Mouse (Mus musculus): ENCODE data around the gene Kctd13. TPM values are rescaled to one million over a fixed set of nuclear protein-coding genes. Genes with fewer than 3 reads are reported as not detected.
A peak's percentile ranks its signal among the peaks of the same experiment; 100 is the strongest.

Gene Kctd13
- polyA plus RNA-seq, 1 experiment from 2014 or later: 19.4 TPM

DNA sequence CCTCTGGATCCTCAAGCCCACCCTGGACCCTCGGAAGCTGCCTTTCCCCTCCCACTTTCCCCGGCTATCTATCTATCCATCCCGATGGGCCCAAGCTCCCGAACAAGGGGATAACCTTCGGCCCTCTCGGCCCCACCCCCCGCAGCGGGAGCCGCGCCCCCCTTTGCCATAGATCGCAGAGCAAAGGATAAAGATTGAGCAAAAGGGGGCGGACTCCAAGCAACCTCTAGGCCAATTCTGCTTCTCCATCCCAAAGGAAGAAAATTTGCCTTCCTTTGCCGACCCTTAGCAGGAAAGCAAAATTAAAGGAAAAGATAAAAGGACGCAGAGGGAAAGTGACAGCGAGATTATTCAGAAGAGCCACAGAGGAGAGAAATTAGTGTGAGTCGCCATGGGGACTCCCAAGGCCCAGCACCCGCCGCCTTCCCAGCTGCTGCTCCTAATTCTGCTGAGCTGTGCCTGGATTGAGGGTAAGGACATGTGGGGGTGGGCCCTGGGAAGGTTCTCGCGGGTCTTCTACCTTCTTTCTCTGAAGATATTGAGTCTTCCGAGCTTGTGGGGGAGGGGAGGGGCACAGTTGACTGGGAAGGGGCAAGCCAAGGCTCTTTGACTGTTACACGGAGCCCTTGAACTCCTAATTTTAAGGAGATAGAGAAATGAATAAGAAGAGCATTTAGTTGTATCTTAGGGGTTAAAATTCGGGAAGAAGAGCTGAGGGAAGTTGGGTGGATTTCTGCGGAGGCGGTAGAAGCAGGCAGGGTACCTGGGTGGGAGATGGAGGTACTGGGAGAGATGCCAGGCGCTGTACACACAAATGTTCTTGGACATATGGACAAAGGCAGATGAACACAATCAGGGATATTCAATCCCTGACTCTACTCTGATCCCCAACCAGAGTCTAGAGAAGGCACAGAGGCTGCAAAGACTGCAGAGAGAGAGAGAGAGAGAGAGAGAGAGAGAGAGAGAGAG lies 22.3 kb downstream of the Kctd13 start:
- ATAC-seq (ENCODE audit: low FRiP score, low TSS enrichment): no peak

DNA sequence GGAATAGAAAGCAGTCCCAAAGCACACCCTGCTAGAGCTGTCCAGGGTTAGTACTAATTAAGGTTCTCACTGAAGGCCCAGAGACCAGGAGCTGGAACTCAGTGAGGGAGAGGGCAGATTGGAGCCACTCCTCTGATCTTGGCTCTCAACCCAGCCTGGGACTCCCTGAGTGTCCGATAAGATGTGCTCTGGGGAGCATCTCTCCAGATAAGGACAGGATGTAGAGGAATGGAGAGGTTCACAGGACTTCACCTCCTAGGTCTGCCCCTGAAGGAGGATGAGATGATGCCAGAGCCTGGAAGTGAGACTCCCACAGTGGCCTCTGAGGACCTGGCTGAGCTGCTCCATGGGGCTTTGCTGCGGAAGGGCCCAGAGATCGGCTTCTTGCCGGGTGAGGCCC lies 23.1 kb downstream of the Kctd13 start:
- H3K27ac ChIP-seq (ENCODE audit: low read depth, low read length): no peak overlapping the region
- no peak overlapping the region for H3K9ac ChIP-seq (ENCODE audit: low read depth, low read length)
- H3K9me3 ChIP-seq (ENCODE audit: control insufficient read depth, low read length): no peaks in the 10 kb centered on the region
- H3K4me2 ChIP-seq (replicated peaks; ENCODE audit: low read depth, low read length): no peak overlapping the region
- peaks cover 3% of the 10 kb centered on the region; the same call in 1 of the 2 replicates for H3K4me1 ChIP-seq (ENCODE audit: control insufficient read depth, insufficient read depth, low read length)
- 24% methylated on average over 4 of the region's 4 CpGs for WGBS
- H3K27me3 ChIP-seq (ENCODE audit: control insufficient read depth, insufficient read depth, low read length): peaks cover 22% of the 10 kb centered on the region
- no peak for ATAC-seq (ENCODE audit: low FRiP score, low TSS enrichment)
- H3K36me3 ChIP-seq (ENCODE audit: control insufficient read depth, insufficient read depth, low read length): no peaks in the 10 kb centered on the region
- H3K4me3 ChIP-seq (ENCODE audit: low read length): no peak overlapping the region

More for the DNA sequence above, 22.3 kb downstream of the Kctd13 start:
- H3K9ac ChIP-seq (ENCODE audit: low read depth, low read length): no peak overlapping the region
- H3K36me3 ChIP-seq (ENCODE audit: control insufficient read depth, insufficient read depth, low read length): no peaks in the 10 kb centered on the region
- H3K9me3 ChIP-seq (ENCODE audit: control insufficient read depth, low read length): no peaks in the 10 kb centered on the region
- peak overlapping the region; percentile 89; the same call in 1 of the 2 replicates for H3K4me2 ChIP-seq (replicated peaks; ENCODE audit: low read depth, low read length)
- 3% methylated on average over 26 of the region's 26 CpGs for WGBS
- no peak overlapping the region for H3K27ac ChIP-seq (ENCODE audit: low read depth, low read length)
- peaks cover 3% of the 10 kb centered on the region; the same call in 1 of the 2 replicates for H3K4me1 ChIP-seq (ENCODE audit: control insufficient read depth, insufficient read depth, low read length)
- peak overlapping the region; percentile 48; the same call in 1 of the 2 replicates for H3K4me3 ChIP-seq (ENCODE audit: low read length)
- H3K27me3 ChIP-seq (ENCODE audit: control insufficient read depth, insufficient read depth, low read length): peaks cover 22% of the 10 kb centered on the region

DNA sequence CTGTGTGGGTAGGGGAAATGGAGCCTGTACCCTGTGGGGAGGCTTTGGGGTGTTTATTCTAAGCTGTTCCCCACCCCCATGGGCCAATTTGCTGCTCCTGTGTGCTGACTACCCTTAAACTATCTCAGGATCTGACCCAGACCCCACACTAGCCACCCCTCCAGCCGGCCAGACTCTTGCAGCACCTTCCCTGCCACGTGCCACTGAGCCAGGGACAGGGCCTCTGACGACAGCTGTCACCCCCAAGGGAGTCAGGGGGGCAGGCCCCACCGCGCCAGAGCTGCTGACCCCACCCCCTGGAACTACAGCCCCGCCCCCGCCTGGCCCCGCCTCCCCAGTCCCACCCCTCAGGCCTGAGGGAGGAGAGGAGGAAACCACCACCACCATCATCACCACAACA lies 24.0 kb downstream of the Kctd13 start:
- 1% methylated on average over 8 of the region's 8 CpGs for WGBS
- ATAC-seq (ENCODE audit: low FRiP score, low TSS enrichment): no peak; the same call in 1 of the 2 replicates
- Histone ChIP-seq H3K9ac (ENCODE audit: low read depth, low read length) (no peak overlapping the region), H3K4me2 (replicated peaks; ENCODE audit: low read depth, low read length) (no peak overlapping the region), H3K4me1 (ENCODE audit: control insufficient read depth, insufficient read depth, low read length) (peaks cover 3% of the 10 kb centered on the region; the same call in 1 of the 2 replicates), H3K9me3 (ENCODE audit: control insufficient read depth, low read length) (no peaks in the 10 kb centered on the region), H3K36me3 (ENCODE audit: control insufficient read depth, insufficient read depth, low read length) (no peaks in the 10 kb centered on the region), H3K27me3 (ENCODE audit: control insufficient read depth, insufficient read depth, low read length) (peaks cover 22% of the 10 kb centered on the region), H3K4me3 (ENCODE audit: low read length) (no peak overlapping the region), H3K27ac (ENCODE audit: low read depth, low read length) (no peak overlapping the region)

GRCm38 (mm10) chr7:126955125-126955524 lies 26.4 kb downstream of the Kctd13 start:
- H3K9me3 ChIP-seq (ENCODE audit: control insufficient read depth, low read length): no peaks in the 10 kb centered on the region
- ATAC-seq (ENCODE audit: low FRiP score, low TSS enrichment): no peak
- H3K36me3 ChIP-seq (ENCODE audit: control insufficient read depth, insufficient read depth, low read length): no peaks in the 10 kb centered on the region
- H3K4me2 ChIP-seq (replicated peaks; ENCODE audit: low read depth, low read length): no peak overlapping the region
- 0 out of 2 replicates have a peak, but pooled peaks cover under 1% of the 10 kb centered on the region for H3K4me1 ChIP-seq (ENCODE audit: control insufficient read depth, insufficient read depth, low read length)
- H3K9ac ChIP-seq (ENCODE audit: low read depth, low read length): no peak overlapping the region
- peaks cover 19% of the 10 kb centered on the region for H3K27me3 ChIP-seq (ENCODE audit: control insufficient read depth, insufficient read depth, low read length)
- no peak overlapping the region for H3K4me3 ChIP-seq (ENCODE audit: low read length)
- no peak overlapping the region for H3K27ac ChIP-seq (ENCODE audit: low read depth, low read length)
- WGBS: 59% methylated on average over 3 of the region's 3 CpGs

DNA sequence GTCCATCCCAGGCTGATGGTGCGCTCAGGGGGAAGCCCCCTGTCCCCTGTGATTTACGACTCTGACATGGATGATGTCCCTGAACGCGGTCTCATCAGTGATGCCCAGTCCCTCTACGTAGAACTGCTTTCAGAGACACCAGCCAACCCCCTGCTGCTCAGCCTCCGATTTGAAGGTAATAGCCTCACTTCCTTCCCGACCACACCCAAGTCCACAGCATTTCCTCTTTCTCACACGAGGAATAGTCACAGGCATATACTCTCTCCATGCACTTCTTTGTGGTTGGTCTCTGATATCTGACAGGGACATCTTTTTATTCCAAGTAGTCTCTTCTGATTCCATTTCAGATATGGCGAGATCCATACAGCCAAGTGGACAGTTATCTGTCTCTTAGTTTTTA lies 31.1 kb downstream of the Kctd13 start:
- Histone ChIP-seq H3K4me1 (ENCODE audit: control insufficient read depth, insufficient read depth, low read length) (no peaks in the 10 kb centered on the region), H3K9me3 (ENCODE audit: control insufficient read depth, low read length) (no peaks in the 10 kb centered on the region), H3K9ac (ENCODE audit: low read depth, low read length) (no peak overlapping the region), H3K36me3 (ENCODE audit: control insufficient read depth, insufficient read depth, low read length) (no peaks in the 10 kb centered on the region), H3K4me3 (ENCODE audit: low read length) (no peak overlapping the region), H3K27ac (ENCODE audit: low read depth, low read length) (no peak overlapping the region), H3K4me2 (replicated peaks; ENCODE audit: low read depth, low read length) (no peak overlapping the region), H3K27me3 (ENCODE audit: control insufficient read depth, insufficient read depth, low read length) (peaks cover 20% of the 10 kb centered on the region)
- 61% methylated on average over 9 of the region's 9 CpGs for WGBS
- ATAC-seq (ENCODE audit: low FRiP score, low TSS enrichment): no peak

GRCm38 (mm10) chr7:126961095-126961494 lies 32.4 kb downstream of the Kctd13 start:
- Histone ChIP-seq H3K27ac (ENCODE audit: low read depth, low read length) (no peak overlapping the region), H3K4me3 (ENCODE audit: low read length) (no peak overlapping the region), H3K27me3 (ENCODE audit: control insufficient read depth, insufficient read depth, low read length) (peaks cover 20% of the 10 kb centered on the region), H3K9ac (ENCODE audit: low read depth, low read length) (no peak overlapping the region), H3K9me3 (ENCODE audit: control insufficient read depth, low read length) (no peaks in the 10 kb centered on the region), H3K36me3 (ENCODE audit: control insufficient read depth, insufficient read depth, low read length) (no peaks in the 10 kb centered on the region), H3K4me2 (replicated peaks; ENCODE audit: low read depth, low read length) (no peak overlapping the region), H3K4me1 (ENCODE audit: control insufficient read depth, insufficient read depth, low read length) (no peaks in the 10 kb centered on the region)
- ATAC-seq (ENCODE audit: low FRiP score, low TSS enrichment): no peak
- WGBS: 81% methylated on average over 5 of the region's 5 CpGs

DNA sequence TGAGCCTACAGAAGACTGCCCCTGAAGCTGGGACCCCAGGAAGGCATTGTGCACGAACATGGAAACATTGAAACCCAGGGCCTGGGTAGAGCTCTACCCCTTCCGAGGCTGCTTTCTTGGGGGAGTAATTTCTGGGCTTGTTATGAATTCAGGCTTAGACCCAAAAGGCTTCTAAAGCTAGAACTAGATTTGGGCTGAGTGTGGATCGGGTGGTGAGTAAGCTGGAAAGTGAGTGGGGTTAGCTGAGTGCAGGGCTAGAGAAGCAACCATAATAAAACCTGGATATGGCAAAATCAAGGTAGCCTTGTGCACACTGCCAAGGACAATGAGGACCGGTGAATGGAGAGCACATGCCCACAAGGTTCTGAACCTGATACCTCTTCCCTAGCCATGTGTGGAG lies 33.3 kb downstream of the Kctd13 start:
- ATAC-seq (ENCODE audit: low FRiP score, low TSS enrichment): no peak
- Histone ChIP-seq H3K9me3 (ENCODE audit: control insufficient read depth, low read length) (no peaks in the 10 kb centered on the region), H3K36me3 (ENCODE audit: control insufficient read depth, insufficient read depth, low read length) (no peaks in the 10 kb centered on the region), H3K27ac (ENCODE audit: low read depth, low read length) (no peak overlapping the region), H3K9ac (ENCODE audit: low read depth, low read length) (no peak overlapping the region), H3K27me3 (ENCODE audit: control insufficient read depth, insufficient read depth, low read length) (peaks cover 20% of the 10 kb centered on the region), H3K4me1 (ENCODE audit: control insufficient read depth, insufficient read depth, low read length) (no peaks in the 10 kb centered on the region), H3K4me3 (ENCODE audit: low read length) (no peak overlapping the region), H3K4me2 (replicated peaks; ENCODE audit: low read depth, low read length) (no peak overlapping the region)
- WGBS: 87% methylated on average over 4 of the region's 4 CpGs

DNA sequence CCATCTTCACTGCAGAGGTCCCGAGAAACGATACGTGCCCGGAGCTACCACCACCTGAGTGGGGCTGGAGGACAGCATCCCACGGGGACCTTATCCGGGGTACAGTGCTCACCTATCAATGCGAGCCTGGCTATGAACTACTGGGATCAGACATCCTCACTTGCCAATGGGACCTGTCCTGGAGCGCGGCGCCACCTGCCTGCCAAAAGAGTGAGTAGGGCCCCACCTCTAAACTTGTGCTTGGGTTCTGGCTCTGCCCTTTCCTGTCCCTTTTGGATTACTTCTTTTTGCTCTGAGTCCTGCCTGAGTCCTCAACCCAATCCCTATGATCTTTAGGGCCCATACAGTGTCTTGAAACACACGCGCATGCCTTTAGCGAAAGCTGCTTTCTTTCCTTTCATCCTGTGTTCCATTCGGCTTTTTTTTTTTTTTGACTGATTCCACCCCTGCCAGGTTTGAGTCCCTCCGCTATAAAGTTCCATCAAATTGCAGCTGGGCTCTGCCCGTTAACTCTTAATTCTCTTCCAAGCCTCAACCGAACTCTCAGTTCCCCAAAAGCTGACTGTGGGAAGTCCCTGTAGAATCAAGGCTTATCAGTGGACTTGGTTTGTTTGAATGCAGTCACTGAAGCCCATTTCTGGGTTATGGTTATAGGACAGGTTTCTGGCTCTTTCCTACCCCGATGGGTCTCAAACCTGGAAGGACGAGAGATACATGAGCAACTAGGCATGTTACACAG lies 35.0 kb downstream of the Kctd13 start:
- ATAC-seq (ENCODE audit: low FRiP score, low TSS enrichment): peak; percentile 35; the same call in 1 of the 2 replicates
- H3K4me2 ChIP-seq (replicated peaks; ENCODE audit: low read depth, low read length): peak overlapping the region; percentile 4; the same call in 1 of the 2 replicates
- H3K4me1 ChIP-seq (ENCODE audit: control insufficient read depth, insufficient read depth, low read length): no peaks in the 10 kb centered on the region
- no peak overlapping the region for H3K27ac ChIP-seq (ENCODE audit: low read depth, low read length)
- H3K4me3 ChIP-seq (ENCODE audit: low read length): no peak overlapping the region
- no peaks in the 10 kb centered on the region for H3K9me3 ChIP-seq (ENCODE audit: control insufficient read depth, low read length)
- no peak overlapping the region for H3K9ac ChIP-seq (ENCODE audit: low read depth, low read length)
- peaks cover 20% of the 10 kb centered on the region for H3K27me3 ChIP-seq (ENCODE audit: control insufficient read depth, insufficient read depth, low read length)
- 26% methylated on average over 19 of the region's 19 CpGs for WGBS
- H3K36me3 ChIP-seq (ENCODE audit: control insufficient read depth, insufficient read depth, low read length): no peaks in the 10 kb centered on the region

All from kidney, embryonic 14.5 days (tissue).